Mouse (Mus musculus): ENCODE measurements around the gene Dusp28.

Gene Dusp28

GRCm38 (mm10) chr1:92907632-92908360 is 1.0 kb downstream of the Dusp28 start:
- peak in 1 of 2 experiments; percentile 52 for DNase-seq (ENCODE audit: low spot score in 2 of 2)

GRCm38 (mm10) chr1:92908664-92909063 is 1.9 kb downstream of the Dusp28 start:
- peak in 1 of 2 experiments; percentile 36 for DNase-seq (ENCODE audit: low spot score in 2 of 2)

- DNase-seq (ENCODE audit: low spot score in 2 of 2), result peak in 1 of 2 experiments; percentile 33
Observed at GRCm38 (mm10) chr1:92909068-92909467, 2.3 kb downstream of the Dusp28 start.

GRCm38 (mm10) chr1:92910239-92910885 is 3.6 kb downstream of the Dusp28 start, which contains the start of gene Rnpepl1:
Gene Rnpepl1, plus strand, starts transcription at chr1:92910783.
- DNase-seq (ENCODE audit: low spot score in 2 of 2), result peak; percentile 85

GRCm38 (mm10) chr1:92910925-92911720 is 4.3 kb downstream of the Dusp28 start:
- peak; percentile 82 to 83 for DNase-seq (ENCODE audit: low spot score in 2 of 2)

- DNase-seq (ENCODE audit: low spot score in 2 of 2), result peak in 1 of 2 experiments; percentile 51
Observed at GRCm38 (mm10) chr1:92911721-92912138, 4.9 kb downstream of the Dusp28 start.

- DNase-seq (ENCODE audit: low spot score in 2 of 2), result no peak
Observed at GRCm38 (mm10) chr1:92912286-92912685, 5.5 kb downstream of the Dusp28 start.

- DNase-seq (ENCODE audit: low spot score in 2 of 2), result peak in 1 of 2 experiments; percentile 33
Observed at GRCm38 (mm10) chr1:92914239-92914638, 7.5 kb downstream of the Dusp28 start.

- DNase-seq (ENCODE audit: low spot score in 2 of 2), result peak in 1 of 2 experiments; percentile 35
Observed at GRCm38 (mm10) chr1:92914993-92915392, 8.2 kb downstream of the Dusp28 start.

- DNase-seq (ENCODE audit: low spot score in 2 of 2), result no peak
Observed at GRCm38 (mm10) chr1:92916725-92917124, 9.9 kb downstream of the Dusp28 start.

GRCm38 (mm10) chr1:92919151-92919550 is 12.4 kb downstream of the Dusp28 start:
- DNase-seq (ENCODE audit: low spot score in 2 of 2), result peak in 1 of 2 experiments; percentile 23

GRCm38 (mm10) chr1:92919775-92920174 is 13.0 kb downstream of the Dusp28 start:
- DNase-seq (ENCODE audit: low spot score in 2 of 2), result peak; percentile 48 to 57

- no peak for DNase-seq (ENCODE audit: low spot score in 2 of 2)
Observed at GRCm38 (mm10) chr1:92920474-92921200, 13.9 kb downstream of the Dusp28 start.

GRCm38 (mm10) chr1:92921496-92921895 is 14.7 kb downstream of the Dusp28 start:
- no peak for DNase-seq (ENCODE audit: low spot score in 2 of 2)

- DNase-seq (ENCODE audit: low spot score in 2 of 2), result no peak
Observed at GRCm38 (mm10) chr1:92930171-92930706, 23.5 kb downstream of the Dusp28 start.

- no peak for DNase-seq (ENCODE audit: low spot score in 2 of 2)
Observed at GRCm38 (mm10) chr1:92933611-92934010, 26.8 kb downstream of the Dusp28 start.

- DNase-seq (ENCODE audit: low spot score in 2 of 2), result peak; percentile 96 to 98
Observed at GRCm38 (mm10) chr1:92934182-92934827, 27.5 kb downstream of the Dusp28 start, which contains the start of gene Capn10. Gene Capn10, plus strand, starts transcription at chr1:92934376.

GRCm38 (mm10) chr1:92935054-92935962 is 28.5 kb downstream of the Dusp28 start:
- DNase-seq (ENCODE audit: low spot score in 2 of 2), result peak; percentile 64 to 68

GRCm38 (mm10) chr1:92935977-92936376 is 29.2 kb downstream of the Dusp28 start:
- no peak for DNase-seq (ENCODE audit: low spot score in 2 of 2)

All from right cerebral cortex, postnatal 10 days (tissue).